Mouse (Mus musculus): ENCODE measurements at regions not wholly inside any gene's neighbourhood (a gene's known extent, or its start where the extent isn't known, plus 50 kb on each side); places are given as distances from the start of the nearest gene placed in this dataset.

DNA sequence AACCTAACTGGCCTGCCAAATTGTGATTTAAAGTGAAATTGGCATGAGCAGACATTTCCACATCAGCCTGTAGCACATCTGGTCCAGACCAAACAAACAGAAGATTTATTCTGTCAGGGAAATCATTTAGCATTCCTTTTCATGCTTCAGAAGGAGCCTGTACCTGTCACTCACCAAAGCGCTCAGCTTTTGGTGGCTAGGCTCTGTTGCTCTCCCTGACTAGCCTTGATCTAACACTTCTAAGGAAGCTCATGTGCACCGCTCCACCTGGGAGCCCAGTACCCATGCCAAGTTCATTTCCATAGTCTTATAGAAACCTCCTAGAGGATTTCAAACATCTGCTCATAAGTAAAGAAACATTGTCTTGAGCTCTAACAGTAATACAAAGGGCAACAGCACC, 253.8 kb upstream of the Tfap2d start:
- H3K4me1 ChIP-seq (replicated peaks) = no peaks in the 10 kb centered on the region
- 64% methylated on average over 2 of the region's 2 CpGs for WGBS
- no peak overlapping the region for H3K4me3 ChIP-seq
- H3K9me3 ChIP-seq = no peaks in the 10 kb centered on the region
- H3K4me2 ChIP-seq = no peak overlapping the region
- no peaks in the 10 kb centered on the region for H3K27me3 ChIP-seq
- H3K36me3 ChIP-seq = no peaks in the 10 kb centered on the region
- no peak overlapping the region for H3K27ac ChIP-seq (replicated peaks)
- no peak for ATAC-seq (ENCODE audit: low read depth)
- H3K9ac ChIP-seq = no peak overlapping the region

- H3K9me3 ChIP-seq = no peaks in the 10 kb centered on the region
- no peak overlapping the region for H3K27ac ChIP-seq (replicated peaks)
- no peaks in the 10 kb centered on the region for H3K27me3 ChIP-seq
- H3K4me3 ChIP-seq = no peak overlapping the region
- ATAC-seq (ENCODE audit: low read depth) = no peak
- H3K4me2 ChIP-seq = no peak overlapping the region
- no peaks in the 10 kb centered on the region for H3K36me3 ChIP-seq
- WGBS = 87% methylated on average over 3 of the region's 3 CpGs
- no peaks in the 10 kb centered on the region for H3K4me1 ChIP-seq (replicated peaks)
- no peak overlapping the region for H3K9ac ChIP-seq
These were observed 245.4 kb upstream of the Tfap2d start for GRCm38 (mm10) chr1:18857457-18857856.

DNA sequence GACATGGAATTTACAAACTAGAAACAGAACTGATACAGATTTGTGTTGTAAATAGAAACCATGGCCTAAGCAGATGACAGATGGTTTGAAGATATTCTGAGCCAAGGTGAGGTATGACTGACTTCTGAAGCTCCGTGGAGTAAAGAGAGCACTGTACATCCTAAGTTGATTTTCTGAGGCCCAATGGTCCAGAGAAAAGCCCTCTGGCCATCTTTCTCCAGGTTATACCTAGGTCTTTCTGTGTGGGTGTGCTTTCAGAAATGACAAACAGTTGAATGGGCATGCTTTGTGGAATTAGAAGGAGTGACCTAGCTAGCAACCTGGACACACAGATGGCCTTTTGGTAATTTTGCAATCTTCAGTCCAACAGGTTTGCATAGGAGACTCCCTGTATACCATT, 199.6 kb upstream of the Tfap2d start:
- H3K4me2 ChIP-seq = no peak overlapping the region
- no peak overlapping the region for H3K4me3 ChIP-seq
- no peak overlapping the region for H3K27ac ChIP-seq (replicated peaks)
- no peak overlapping the region for H3K9ac ChIP-seq
- WGBS = 98% methylated on average over 1 of the region's 1 CpGs
- no peaks in the 10 kb centered on the region for H3K9me3 ChIP-seq
- no peaks in the 10 kb centered on the region for H3K36me3 ChIP-seq
- no peaks in the 10 kb centered on the region for H3K27me3 ChIP-seq
- H3K4me1 ChIP-seq (replicated peaks) = no peaks in the 10 kb centered on the region
- ATAC-seq (ENCODE audit: low read depth) = no peak

GRCm38 (mm10) chr1:18903696-18904095, 199.1 kb upstream of the Tfap2d start:
- Histone ChIP-seq H3K9ac (no peak overlapping the region), H3K4me1 (replicated peaks) (no peaks in the 10 kb centered on the region), H3K9me3 (no peaks in the 10 kb centered on the region), H3K27me3 (no peaks in the 10 kb centered on the region), H3K4me2 (no peak overlapping the region), H3K27ac (replicated peaks) (no peak overlapping the region), H3K36me3 (no peaks in the 10 kb centered on the region), H3K4me3 (no peak overlapping the region)
- ATAC-seq (ENCODE audit: low read depth) = no peak
- WGBS = 72% methylated on average over 4 of the region's 4 CpGs

DNA sequence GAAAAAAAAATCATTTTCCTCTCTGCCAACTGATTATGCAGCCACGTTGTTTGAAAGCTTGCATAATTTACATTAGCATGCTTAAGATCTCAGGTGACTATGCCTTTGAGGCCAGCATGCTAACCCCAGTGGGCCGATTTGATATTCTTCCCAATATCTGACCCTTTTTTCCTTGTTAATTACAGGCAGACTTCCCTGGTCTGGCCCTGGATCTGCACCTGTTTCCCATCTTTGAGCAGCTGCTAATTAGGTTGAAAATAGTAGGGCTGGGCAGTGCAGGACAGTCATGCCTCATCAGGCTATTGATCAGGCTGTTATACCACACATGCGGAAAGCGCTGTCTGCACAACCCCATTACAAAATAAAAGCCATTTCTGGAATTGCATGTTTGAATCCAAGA, 191.2 kb upstream of the Tfap2d start:
- Histone ChIP-seq H3K27ac (replicated peaks) (no peak overlapping the region), H3K36me3 (no peaks in the 10 kb centered on the region), H3K9ac (no peak overlapping the region), H3K4me3 (no peak overlapping the region), H3K27me3 (no peaks in the 10 kb centered on the region), H3K9me3 (no peaks in the 10 kb centered on the region), H3K4me2 (no peak overlapping the region), H3K4me1 (replicated peaks) (no peaks in the 10 kb centered on the region)
- WGBS = 56% methylated on average over 4 of the region's 4 CpGs
- no peak for ATAC-seq (ENCODE audit: low read depth)

DNA sequence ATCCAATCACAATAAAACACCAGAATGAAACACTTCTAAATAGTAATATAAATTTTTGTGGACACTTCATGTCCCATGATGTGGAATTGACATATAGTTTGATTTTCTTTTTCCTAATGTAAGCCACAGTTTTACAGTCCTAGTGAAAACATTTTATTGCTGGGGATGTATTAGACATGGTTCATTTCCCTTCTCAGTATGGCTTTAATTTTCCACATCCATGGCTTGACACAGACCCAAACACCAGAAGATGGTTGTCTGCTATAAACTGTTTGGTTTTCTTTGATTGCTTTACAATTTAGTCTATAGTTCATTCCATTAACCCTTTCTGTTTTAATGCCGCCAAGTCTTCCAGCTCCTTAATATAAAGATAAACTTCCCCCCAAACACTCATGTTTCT, 146.5 kb upstream of the Tfap2d start:
- Histone ChIP-seq H3K4me1 (replicated peaks) (no peaks in the 10 kb centered on the region), H3K27ac (replicated peaks) (no peak overlapping the region), H3K9ac (no peak overlapping the region), H3K9me3 (no peaks in the 10 kb centered on the region), H3K4me3 (no peak overlapping the region), H3K27me3 (no peaks in the 10 kb centered on the region), H3K36me3 (no peaks in the 10 kb centered on the region), H3K4me2 (no peak overlapping the region)
- 73% methylated on average over 1 of the region's 1 CpGs for WGBS
- ATAC-seq (ENCODE audit: low read depth) = peak; percentile 85

- H3K4me2 ChIP-seq = no peak overlapping the region
- H3K27me3 ChIP-seq = no peaks in the 10 kb centered on the region
- H3K9me3 ChIP-seq = no peaks in the 10 kb centered on the region
- no peaks in the 10 kb centered on the region for H3K36me3 ChIP-seq
- no peaks in the 10 kb centered on the region for H3K4me1 ChIP-seq (replicated peaks)
- no peak overlapping the region for H3K9ac ChIP-seq
- 56% methylated on average over 6 of the region's 6 CpGs for WGBS
- H3K4me3 ChIP-seq = no peak overlapping the region
- no peak for ATAC-seq (ENCODE audit: low read depth)
- peak overlapping the region; percentile 6; the same call in 1 of the 2 replicates for H3K27ac ChIP-seq (replicated peaks)
These were observed 145.8 kb upstream of the Tfap2d start for GRCm38 (mm10) chr1:18956975-18957374.

DNA sequence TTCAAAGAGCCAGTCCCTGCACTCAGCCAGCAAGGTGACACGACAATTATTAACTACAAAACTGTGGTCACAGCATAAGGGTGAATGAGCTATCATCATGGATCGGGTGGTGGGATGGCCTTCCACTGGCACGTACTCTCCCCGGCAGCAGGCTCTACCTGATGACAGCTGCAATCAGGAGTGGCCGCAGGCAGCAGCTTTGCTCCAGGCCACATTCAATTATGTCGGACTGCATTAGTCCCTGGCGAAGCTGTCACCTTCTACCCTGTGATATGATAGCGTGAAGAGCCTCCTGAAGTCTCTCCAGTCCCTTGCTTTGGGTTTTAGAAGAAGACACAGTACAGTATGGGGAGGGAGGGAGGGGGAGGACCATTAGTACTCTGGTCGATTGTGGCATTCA, 141.4 kb upstream of the Tfap2d start:
- no peak for ATAC-seq (ENCODE audit: low read depth)
- WGBS = 65% methylated on average over 9 of the region's 9 CpGs

GRCm38 (mm10) chr1:18961889-18962288, 140.9 kb upstream of the Tfap2d start:
- Histone ChIP-seq H3K9me3 (no peaks in the 10 kb centered on the region), H3K27me3 (no peaks in the 10 kb centered on the region), H3K36me3 (no peaks in the 10 kb centered on the region), H3K27ac (replicated peaks) (no peak overlapping the region), H3K4me1 (replicated peaks) (no peaks in the 10 kb centered on the region), H3K9ac (no peak overlapping the region), H3K4me3 (no peak overlapping the region), H3K4me2 (no peak overlapping the region)
- no peak for ATAC-seq (ENCODE audit: low read depth)
- 85% methylated on average over 3 of the region's 3 CpGs for WGBS

More for the DNA sequence above, 141.4 kb upstream of the Tfap2d start:
- H3K9me3 ChIP-seq = no peaks in the 10 kb centered on the region
- H3K4me2 ChIP-seq = no peak overlapping the region
- no peaks in the 10 kb centered on the region for H3K4me1 ChIP-seq (replicated peaks)
- H3K36me3 ChIP-seq = no peaks in the 10 kb centered on the region
- no peak overlapping the region for H3K27ac ChIP-seq (replicated peaks)
- no peak overlapping the region for H3K9ac ChIP-seq
- no peak overlapping the region for H3K4me3 ChIP-seq
- no peaks in the 10 kb centered on the region for H3K27me3 ChIP-seq

- H3K4me2 ChIP-seq = no peak overlapping the region
- no peaks in the 10 kb centered on the region for H3K36me3 ChIP-seq
- no peak overlapping the region for H3K27ac ChIP-seq (replicated peaks)
- H3K4me3 ChIP-seq = no peak overlapping the region
- H3K9ac ChIP-seq = no peak overlapping the region
- 76% methylated on average over 2 of the region's 2 CpGs for WGBS
- no peaks in the 10 kb centered on the region for H3K27me3 ChIP-seq
- no peaks in the 10 kb centered on the region for H3K9me3 ChIP-seq
- H3K4me1 ChIP-seq (replicated peaks) = no peaks in the 10 kb centered on the region
- ATAC-seq (ENCODE audit: low read depth) = no peak
These were observed 133.9 kb upstream of the Tfap2d start for GRCm38 (mm10) chr1:18968935-18969334.

GRCm38 (mm10) chr1:18970173-18970572, 132.6 kb upstream of the Tfap2d start:
- H3K4me2 ChIP-seq = no peak overlapping the region
- no peak overlapping the region for H3K9ac ChIP-seq
- H3K27me3 ChIP-seq = no peaks in the 10 kb centered on the region
- no peak for ATAC-seq (ENCODE audit: low read depth)
- no peak overlapping the region for H3K27ac ChIP-seq (replicated peaks)
- no peaks in the 10 kb centered on the region for H3K9me3 ChIP-seq
- H3K4me3 ChIP-seq = no peak overlapping the region
- H3K4me1 ChIP-seq (replicated peaks) = no peaks in the 10 kb centered on the region
- no peaks in the 10 kb centered on the region for H3K36me3 ChIP-seq

- peaks cover 6% of the 10 kb centered on the region; the same call in 1 of the 2 replicates for H3K4me1 ChIP-seq (replicated peaks)
- WGBS = 77% methylated on average over 6 of the region's 6 CpGs
- H3K9me3 ChIP-seq = no peaks in the 10 kb centered on the region
These were observed 128.8 kb upstream of the Tfap2d start for GRCm38 (mm10) chr1:18973826-18974620.

GRCm38 (mm10) chr1:18974860-18975439, 127.9 kb upstream of the Tfap2d start:
- no peak overlapping the region for H3K27ac ChIP-seq (replicated peaks)
- peaks cover 6% of the 10 kb centered on the region; the same call in 1 of the 2 replicates for H3K4me1 ChIP-seq (replicated peaks)
- WGBS = 69% methylated on average over 2 of the region's 2 CpGs
- no peak overlapping the region for H3K9ac ChIP-seq
- H3K36me3 ChIP-seq = no peaks in the 10 kb centered on the region
- H3K4me3 ChIP-seq = no peak overlapping the region
- no peaks in the 10 kb centered on the region for H3K9me3 ChIP-seq
- ATAC-seq (ENCODE audit: low read depth) = no peak
- no peaks in the 10 kb centered on the region for H3K27me3 ChIP-seq
- no peak overlapping the region for H3K4me2 ChIP-seq

More at GRCm38 (mm10) chr1:18973826-18974620, 128.8 kb upstream of the Tfap2d start:
- ATAC-seq (ENCODE audit: low read depth) = no peak
- Histone ChIP-seq H3K36me3 (no peaks in the 10 kb centered on the region), H3K27me3 (no peaks in the 10 kb centered on the region), H3K9ac (no peak overlapping the region), H3K4me2 (no peak overlapping the region), H3K4me3 (no peak overlapping the region), H3K27ac (replicated peaks) (no peak overlapping the region)
